Mouse (Mus musculus) MEL (cell line): ENCODE measurements at regions not wholly inside any gene's neighbourhood (a gene's known extent, or its start where the extent isn't known, plus 50 kb on each side); places are given as distances from the start of the nearest gene placed in this dataset.

ENCODE experiments used
- DNase-seq: peaks from one replicate; pipeline ENCODE4 v3.0.0; 2011; ENCODE audit warnings: low read depth, low spot score
- H3K27ac ChIP-seq: 2 replicates; pipeline ENCODE4 v1.5.1; 2012; ENCODE audit warnings: low read depth, mild to moderate bottlenecking, control low read depth, low read length, moderate library complexity; ENCODE audit not compliant: control insufficient read depth
- H3K27me3 ChIP-seq, 2 experiments: fragments of 150-350 bp in 1 of 2; sonication (generic) in 1 of 2; 2 replicates each; pipeline ENCODE4 v1.6.1; 2012; ENCODE audit warnings: low read length in 2 of 2, mild to moderate bottlenecking in 2 of 2, improper control_type of control experiment in 1 of 2, moderate library complexity in 1 of 2; ENCODE audit not compliant: insufficient read depth in 2 of 2, control insufficient read depth in 1 of 2
- H3K36me3 ChIP-seq, 2 experiments: 2 replicates each; pipeline ENCODE4 v1.6.1; 2012 to 2014; ENCODE audit warnings: low read length in 2 of 2, improper control_type of control experiment in 1 of 2, inconsistent platforms in 1 of 2, mild to moderate bottlenecking in 1 of 2; ENCODE audit not compliant: insufficient read depth in 2 of 2, control insufficient read depth in 1 of 2
- H3K4me1 ChIP-seq, 2 experiments: fragments of 150-350 bp in 1 of 2; sonication (generic) in 1 of 2; 2 replicates each; pipeline ENCODE4 v1.6.1; 2012; ENCODE audit warnings: low read length in 2 of 2, improper control_type of control experiment in 1 of 2, mild to moderate bottlenecking in 1 of 2; ENCODE audit not compliant: insufficient read depth in 2 of 2, control insufficient read depth in 1 of 2
- H3K4me3 ChIP-seq, 2 experiments: fragments of 150-350 bp in 1 of 2; sonication (generic) in 1 of 2; 2 replicates each; pipeline ENCODE4 v1.5.1; 2012; ENCODE audit warnings: low read depth in 2 of 2, low read length in 2 of 2, mild to moderate bottlenecking in 2 of 2, moderate library complexity in 2 of 2, control low read depth in 1 of 2, improper control_type of control experiment in 1 of 2; ENCODE audit not compliant: control insufficient read depth in 1 of 2, insufficient read depth in 1 of 2
- H3K79me2 ChIP-seq: 2 replicates; pipeline ENCODE4 v1.6.1; 2012; ENCODE audit warnings: mild to moderate bottlenecking, low read length, moderate library complexity; ENCODE audit not compliant: control insufficient read depth, poor library complexity, insufficient read depth
- H3K9ac ChIP-seq: 2 replicates; pipeline ENCODE4 v1.6.1; 2012; ENCODE audit warnings: low read depth, mild to moderate bottlenecking, control low read depth, low read length, moderate library complexity; ENCODE audit not compliant: control insufficient read depth, poor library complexity, severe bottlenecking
- H3K9me3 ChIP-seq: fragments of 150-350 bp; sonication (generic); replicated peaks from 2 replicates; pipeline ENCODE4 v1.6.1; 2012; ENCODE audit warnings: mild to moderate bottlenecking, low read length, improper control_type of control experiment, moderate library complexity; ENCODE audit not compliant: insufficient read depth
- BHLHE40 ChIP-seq: IDR thresholded peaks from 2 replicates; pipeline ENCODE4 v1.6.1; 2012; ENCODE audit warnings: low read depth, mild to moderate bottlenecking, inconsistent platforms, low read length, improper control_type of control experiment, borderline replicate concordance
- ETS1 ChIP-seq: IDR thresholded peaks from 2 replicates; pipeline ENCODE4 v1.6.1; 2012; ENCODE audit warnings: low read depth, mild to moderate bottlenecking, inconsistent platforms, low read length, improper control_type of control experiment, moderate library complexity
- JUND ChIP-seq: IDR thresholded peaks from 2 replicates; pipeline ENCODE4 v1.6.1; 2011; ENCODE audit warnings: low read depth, mild to moderate bottlenecking, improper control_type of control experiment, low read length
- POLR2AphosphoS2 ChIP-seq: IDR thresholded peaks from 2 replicates; pipeline ENCODE4 v1.6.1; 2011; ENCODE audit warnings: low read length, improper control_type of control experiment
- TAL1 ChIP-seq: IDR thresholded peaks from 2 replicates; pipeline ENCODE4 v1.6.1; 2012; ENCODE audit warnings: mild to moderate bottlenecking, inconsistent platforms, low read length, moderate library complexity, mixed read lengths
- ZMIZ1 ChIP-seq: IDR thresholded peaks from 2 replicates; pipeline ENCODE4 v1.6.1; 2012; ENCODE audit warnings: low read depth, mild to moderate bottlenecking, inconsistent platforms, low read length, improper control_type of control experiment, moderate library complexity

DNA sequence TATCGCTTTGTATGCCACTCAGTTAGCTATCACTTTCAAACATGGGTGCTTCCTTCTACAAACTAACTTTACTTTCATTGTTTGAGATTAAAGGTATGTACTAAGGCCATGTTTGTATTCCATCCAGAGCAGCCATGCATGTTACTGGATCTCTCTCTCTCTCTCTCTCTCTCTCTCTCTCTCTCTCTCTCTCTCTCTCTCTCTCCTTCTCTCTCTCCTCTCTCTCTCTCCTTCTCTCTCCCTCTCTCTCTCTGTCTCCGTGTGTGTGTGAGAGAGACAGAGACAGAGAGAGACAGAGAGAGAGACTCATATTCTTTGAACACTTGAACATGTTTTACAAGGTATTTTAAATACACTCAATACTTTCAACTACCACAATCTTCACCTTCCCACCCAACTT, 50.2 kb upstream of the Gm7271 start:
- no peaks in the 10 kb centered on the region for H3K9me3 ChIP-seq
- no peak for DNase-seq
- H3K79me2 ChIP-seq = no peaks in the 10 kb centered on the region
- H3K4me3 ChIP-seq = no peak overlapping the region
- no peak overlapping the region for H3K27ac ChIP-seq
- no peaks in the 10 kb centered on the region for H3K4me1 ChIP-seq
- TF ChIP-seq BHLHE40 (no peak), ETS1 (no peak), ZMIZ1 (no peak), POLR2AphosphoS2 (no peak), TAL1 (no peak), JUND (no peak)
- H3K9ac ChIP-seq = no peak overlapping the region
- peaks cover 2 to 5% of the 10 kb centered on the region in 2 experiments; a peak in 2 of 4 replicates for H3K27me3 ChIP-seq
- no peaks in the 10 kb centered on the region for H3K36me3 ChIP-seq
